Mouse (Mus musculus) urinary bladder, postnatal 36 days (tissue): ENCODE data around the gene Drap1.
"Not testable (repeated sequence)": the region's sequence is repeated elsewhere in the genome, so short reads cannot be mapped to it uniquely, and the experiment has no call there.

ENCODE experiments used
- DNase-seq, 2 experiments: peaks; one replicate each; pipeline ENCODE4 v3.0.0; 2022; ENCODE audit warnings: low spot score in 2 of 2, mixed read lengths in 1 of 2

Gene Drap1

DNA sequence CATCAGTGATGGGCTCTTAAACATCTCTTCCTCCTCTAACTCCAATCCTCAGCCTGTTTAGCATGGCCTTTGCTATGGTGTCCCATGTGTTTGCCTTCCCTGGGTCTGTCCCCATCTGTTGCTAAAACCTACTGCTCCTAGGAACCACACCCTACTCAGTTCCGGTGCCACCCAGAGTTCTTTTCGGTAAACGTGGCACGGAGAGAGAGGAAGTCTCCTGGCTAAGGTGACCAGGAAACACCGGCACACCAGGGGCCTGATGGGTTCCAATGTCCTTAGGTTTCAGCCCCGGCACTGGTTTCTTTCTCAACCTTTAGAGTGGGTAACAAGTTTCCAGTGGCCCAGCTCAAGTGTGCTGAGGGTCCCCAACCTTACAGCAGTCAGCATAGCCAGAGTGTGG, 4.2 kb downstream of the Drap1 start:
- DNase-seq, result no peak

DNA sequence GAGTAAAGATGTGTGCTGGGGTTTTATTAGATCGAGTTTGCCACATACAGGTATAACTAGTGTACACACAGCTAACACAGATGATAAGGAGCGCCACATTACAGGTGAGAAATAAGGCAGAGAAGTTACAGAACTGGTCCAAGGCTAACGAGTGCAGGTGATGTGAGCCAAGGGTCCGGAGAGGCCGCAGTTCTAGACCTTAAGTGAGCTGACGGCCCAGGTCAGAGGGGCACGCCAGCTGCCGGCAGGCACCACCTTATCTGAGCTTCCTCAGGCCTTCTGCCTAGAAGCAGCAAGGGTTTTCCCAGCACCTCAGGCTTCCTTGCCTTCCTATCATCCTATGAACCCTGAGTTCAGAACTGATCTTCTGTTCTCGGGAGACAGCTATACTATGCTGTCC, 5.1 kb downstream of the Drap1 start:
- DNase-seq, result no peak

DNA sequence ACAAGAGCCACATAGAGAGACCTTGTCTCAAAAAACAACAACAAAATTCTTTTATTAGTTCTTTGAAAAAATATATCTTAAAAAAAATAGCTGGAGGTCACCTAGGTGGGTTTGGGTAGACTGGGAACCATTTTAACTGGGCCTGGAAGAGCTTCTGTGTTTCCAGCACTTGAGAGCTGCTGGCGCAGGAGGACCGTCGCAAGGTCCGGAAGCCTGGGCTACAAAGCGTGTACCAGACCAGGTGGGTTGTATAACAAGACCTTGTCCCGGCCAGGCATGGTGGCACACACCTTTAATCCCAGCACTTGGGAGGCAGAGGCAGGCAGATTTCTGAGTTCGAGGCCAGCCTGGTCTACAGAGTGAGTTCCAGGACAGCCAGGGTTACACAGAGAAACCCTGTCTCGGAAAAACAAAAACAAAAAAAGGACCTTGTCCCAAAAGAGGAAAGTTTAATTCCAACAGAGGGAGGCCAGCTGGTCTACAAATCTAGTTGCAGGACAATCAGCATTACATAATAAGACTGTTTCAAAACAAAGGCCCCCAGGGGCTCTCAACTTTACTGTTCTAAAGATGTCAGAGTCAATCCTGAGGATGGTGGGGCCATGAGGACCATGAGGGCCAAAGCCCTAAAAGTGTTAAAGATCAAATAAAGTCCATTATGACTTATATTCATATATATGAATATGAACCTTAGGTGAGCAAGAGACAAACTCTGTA, 5.9 kb downstream of the Drap1 start:
- no peak for DNase-seq

DNA sequence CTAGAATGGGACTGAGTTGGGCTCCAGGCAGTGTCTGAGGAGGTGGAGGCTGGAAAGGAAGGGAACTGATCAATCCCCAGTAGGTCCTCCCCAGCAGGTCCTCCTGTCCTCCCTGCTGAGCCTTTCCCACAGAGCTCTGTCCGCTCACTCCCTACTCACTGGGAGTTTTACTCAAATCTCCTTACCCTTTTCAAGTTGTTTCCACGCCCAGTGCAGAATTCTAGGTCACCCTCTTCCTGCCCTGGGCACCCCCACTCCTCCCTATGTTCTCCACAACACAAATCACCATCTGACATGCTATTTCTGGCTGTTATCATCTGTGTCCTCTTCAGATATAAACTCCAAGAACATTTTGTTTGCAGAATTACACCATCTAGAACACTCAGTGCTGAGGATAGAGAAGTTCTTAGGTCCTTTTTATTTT, 10.2 kb downstream of the Drap1 start:
- DNase-seq, result peak in 1 of 2 experiments; percentile 54

DNA sequence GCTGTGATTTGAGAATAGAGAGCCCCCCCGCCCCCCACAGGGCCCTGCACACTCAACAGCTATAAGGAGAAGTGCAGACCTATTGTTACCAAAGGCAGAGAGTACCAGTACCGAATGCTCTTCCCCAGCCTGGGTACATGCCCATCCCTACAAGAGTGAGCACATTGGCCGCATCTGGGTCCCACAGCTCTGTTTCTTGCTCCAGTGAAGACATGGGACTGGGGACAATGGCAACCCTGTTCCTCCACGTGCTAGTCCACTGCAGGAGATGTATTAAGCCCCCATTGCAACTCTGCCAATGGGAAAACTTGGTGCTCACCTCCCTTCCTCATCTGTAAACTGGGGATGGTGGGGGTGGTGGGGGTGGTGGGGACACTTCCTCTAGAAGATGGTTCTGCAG, 10.9 kb downstream of the Drap1 start:
- DNase-seq, result no peak

DNA sequence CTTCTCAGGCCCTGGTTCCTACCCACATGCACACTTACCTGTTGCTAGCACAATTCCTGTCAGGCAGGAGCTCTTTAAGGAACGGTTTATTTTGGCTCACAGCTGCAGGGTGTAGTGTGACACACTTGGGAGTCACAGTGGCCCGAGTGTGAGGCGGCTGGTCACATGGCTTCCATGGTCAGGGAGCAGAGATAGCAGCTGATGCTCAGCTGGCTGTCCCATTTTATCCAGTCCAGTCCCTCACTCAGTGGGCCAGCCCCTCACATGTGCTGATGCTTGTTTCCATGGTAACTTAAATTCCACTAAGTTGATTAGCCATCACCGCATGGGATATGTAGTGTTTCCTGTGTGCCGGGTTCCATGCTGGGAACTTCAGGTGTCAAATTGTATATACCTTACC, 12.8 kb downstream of the Drap1 start:
- no peak for DNase-seq

DNA sequence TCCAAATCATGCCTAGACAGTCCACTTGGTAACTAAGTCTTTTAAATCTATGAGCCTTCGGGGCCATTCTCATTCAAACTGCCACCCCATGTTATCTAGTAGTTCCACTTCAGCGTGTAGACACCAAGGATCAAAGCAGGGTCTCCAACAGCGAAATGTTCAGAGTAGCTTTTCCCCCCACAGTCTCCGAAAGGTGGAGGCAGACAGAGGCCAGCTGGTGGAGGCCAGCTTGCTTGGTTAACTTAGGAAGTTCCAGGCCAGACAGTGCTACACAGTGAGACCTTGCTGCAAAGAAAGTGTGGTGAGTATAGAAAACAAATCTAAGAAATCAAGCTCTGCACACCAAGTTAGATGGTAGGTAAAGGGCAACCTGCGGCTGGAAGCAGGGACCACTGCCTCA, 14.1 kb downstream of the Drap1 start:
- DNase-seq, result no peak

DNA sequence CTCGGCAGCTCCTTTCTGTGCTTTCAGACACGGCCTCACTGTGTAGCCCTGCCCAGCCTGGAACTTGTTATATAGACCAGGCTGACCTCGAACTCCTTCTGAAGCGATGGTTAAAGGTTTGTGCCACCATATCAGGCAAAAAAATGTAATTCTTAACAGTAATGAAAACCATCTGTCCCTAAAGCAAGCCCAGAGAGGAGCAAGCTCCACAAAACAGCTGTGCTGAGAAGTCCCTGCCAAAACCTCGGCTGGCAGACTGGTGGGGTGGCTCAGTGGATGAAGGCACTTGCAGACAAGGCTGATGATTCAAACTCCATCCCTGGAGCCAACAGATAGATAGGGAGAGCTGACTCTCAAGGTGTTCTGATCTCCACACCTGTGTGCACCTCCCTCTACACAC, 15.7 kb downstream of the Drap1 start:
- DNase-seq, result no peak

DNA sequence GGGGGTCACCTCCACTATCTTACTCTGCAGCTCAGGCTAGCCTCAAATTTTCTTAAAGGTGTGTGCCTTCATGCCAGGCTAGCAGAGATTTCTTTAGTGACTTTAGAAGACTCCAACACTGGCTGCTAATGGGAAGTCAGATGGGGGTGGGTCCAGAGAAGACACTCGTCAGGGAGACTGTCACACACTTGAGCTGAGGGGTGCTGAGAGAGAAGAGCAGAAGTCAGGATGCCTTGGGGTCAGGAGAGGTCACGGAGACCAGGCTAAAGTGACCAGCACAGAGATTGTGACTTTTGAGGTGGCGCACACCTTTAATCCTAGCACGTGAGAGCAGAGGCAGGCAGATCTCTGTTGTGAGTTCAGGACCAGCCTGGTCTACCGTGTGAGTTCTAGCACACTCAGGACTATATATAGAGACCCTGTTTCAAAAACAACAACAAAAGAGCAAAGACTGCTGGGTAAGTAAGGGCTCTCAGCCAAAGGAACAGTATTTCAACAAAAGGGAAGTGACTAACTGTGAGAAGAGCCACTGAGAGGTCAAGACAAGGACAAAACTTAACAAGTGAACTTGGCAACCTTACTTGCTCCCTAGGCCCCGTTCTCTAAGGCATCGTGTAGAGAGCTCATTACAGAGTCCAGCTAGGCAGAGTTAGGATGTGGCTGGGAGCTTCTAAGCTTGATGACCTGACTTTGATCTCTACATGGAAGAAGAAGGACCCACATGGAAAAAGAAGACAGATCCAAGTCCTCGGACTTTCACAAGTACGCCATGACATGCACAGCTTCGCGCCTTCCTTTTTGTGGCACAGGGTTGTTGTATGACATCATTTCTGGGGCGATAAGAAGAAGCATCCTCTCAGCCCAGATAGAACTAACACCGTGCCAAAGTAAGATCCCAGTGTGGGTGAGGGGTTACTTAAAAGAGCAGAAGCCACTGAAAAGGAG, 16.4 kb downstream of the Drap1 start:
- no peak for DNase-seq

DNA sequence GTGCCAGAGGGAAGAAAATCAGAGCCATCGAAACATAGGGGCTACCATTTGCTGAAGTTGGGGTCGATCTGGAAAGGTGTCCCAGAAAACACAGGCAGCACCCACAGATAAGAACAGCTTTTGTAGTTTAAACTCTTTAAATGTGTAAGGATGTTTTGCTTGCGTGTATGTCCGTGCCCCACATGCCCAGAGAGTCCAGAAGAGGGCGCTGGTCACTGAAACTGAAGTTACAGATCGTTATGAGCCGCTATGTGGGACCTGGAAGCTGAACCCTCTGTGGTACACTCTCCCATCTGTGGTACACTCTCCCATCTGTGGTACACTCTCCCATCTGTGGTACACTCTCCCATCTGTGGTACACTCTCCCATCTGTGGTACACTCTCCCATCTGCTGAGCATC, 17.6 kb downstream of the Drap1 start:
- no peak for DNase-seq

DNA sequence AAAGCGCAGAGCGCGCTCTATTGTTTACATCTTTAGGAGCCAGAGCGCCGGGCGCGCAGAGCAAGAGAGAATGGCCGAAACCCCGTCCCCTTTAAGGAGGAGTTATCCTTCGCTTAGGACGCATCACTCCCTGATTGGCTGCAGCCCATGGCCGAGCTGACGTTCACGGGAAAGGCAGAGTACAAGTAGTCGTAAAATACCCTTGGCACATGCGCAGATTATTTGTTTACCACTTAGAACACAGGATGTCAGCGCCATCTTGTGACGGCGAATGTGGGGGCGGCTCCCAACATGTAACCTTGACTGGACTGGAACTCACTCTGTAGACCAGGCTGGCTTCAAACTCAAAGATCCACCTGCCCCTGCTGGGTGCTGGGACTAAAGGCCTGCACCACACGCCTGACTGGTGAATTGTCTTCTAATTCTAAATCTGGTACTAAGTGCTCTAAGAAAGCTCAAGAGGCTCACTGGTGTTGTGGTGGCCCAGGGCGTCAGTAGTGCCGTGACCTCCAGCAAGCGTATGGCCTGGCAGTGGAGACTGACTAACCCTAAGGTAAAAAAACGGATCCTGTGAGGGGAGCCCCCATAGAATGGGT, 18.1 kb downstream of the Drap1 start:
- not testable (repeated sequence) for DNase-seq

DNA sequence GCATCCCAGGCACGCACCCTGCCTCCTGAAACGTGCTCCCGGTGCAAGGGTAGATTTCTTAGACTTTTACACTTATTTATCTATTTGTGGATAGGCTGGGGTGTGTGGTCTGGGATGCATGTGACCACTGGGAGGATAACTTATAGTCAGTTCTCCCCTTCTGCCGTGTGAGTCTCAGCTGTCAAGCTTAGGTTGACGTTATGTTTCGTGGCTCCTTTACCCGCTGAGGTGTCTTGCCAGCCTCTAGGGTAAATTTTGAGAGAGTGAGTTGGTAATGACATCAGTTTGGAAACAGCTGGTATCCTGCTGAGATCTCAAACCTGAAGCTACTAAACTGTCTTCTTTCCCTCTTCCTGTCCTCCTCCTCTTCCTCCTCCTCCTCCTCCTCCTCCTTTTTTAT, 18.9 kb downstream of the Drap1 start:
- DNase-seq, result no peak

DNA sequence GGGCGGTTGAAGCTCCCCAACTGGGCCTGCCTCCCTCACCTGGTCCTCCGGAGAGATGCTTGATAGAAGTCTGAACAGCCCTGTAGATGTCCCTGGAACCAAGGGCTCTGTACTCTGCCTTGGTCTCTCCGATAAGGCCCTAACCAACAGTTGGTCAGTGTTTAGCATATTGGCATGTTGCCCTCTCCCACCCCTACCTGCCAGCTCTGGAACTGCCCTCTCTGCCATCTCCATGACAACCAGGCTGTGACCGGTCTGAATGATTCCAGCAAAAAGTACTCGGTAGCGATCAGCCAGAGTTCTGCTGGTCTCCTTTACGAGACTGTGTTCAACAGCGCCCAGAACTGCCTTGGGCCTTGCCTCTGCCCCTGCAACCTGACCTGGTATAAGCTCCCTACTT, 22.5 kb downstream of the Drap1 start, which contains the start of gene Tsga10ip:
Gene Tsga10ip (minus strand): TSS at position 234 of the 400 bp plus-strand sequence.
- no peak for DNase-seq

DNA sequence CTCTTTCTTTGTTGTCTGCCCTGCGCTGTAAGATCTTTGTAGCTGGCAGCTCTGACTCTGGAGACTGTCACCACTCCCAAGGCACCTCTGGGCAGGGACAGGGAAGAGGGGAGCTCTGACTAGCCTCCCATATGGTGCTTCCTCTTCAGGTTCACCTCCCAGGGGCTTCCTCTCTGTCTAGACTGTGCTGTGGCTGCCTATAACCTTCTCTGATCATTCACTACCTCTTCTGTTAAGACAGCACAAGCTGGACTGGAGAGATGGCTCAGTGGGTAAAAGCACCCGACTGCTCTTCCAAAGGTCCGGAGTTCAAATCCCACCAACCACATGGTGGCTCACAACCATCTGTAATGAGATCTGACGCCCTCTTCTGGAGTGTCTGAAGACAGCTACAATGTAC, 23.7 kb downstream of the Drap1 start:
- not testable (repeated sequence) for DNase-seq

DNA sequence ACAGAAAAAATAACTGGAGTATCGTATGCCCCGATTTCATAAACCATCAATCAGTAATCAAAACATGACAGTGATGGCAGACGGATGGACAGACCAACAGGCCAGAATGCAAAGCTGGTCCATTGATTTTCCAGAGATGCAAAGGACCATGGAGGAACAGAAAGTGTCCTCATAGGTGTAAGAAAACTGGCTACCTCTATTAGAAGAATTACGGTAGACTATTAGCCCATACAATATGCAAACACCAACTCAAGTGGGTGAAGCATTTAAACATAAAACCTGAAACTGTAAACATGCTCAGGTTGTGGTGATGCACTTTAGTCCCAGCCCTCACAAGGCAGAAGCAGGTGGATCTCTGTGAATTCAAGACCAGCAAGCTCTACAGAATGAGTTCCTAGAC, 29.4 kb downstream of the Drap1 start:
- DNase-seq, result no peak

DNA sequence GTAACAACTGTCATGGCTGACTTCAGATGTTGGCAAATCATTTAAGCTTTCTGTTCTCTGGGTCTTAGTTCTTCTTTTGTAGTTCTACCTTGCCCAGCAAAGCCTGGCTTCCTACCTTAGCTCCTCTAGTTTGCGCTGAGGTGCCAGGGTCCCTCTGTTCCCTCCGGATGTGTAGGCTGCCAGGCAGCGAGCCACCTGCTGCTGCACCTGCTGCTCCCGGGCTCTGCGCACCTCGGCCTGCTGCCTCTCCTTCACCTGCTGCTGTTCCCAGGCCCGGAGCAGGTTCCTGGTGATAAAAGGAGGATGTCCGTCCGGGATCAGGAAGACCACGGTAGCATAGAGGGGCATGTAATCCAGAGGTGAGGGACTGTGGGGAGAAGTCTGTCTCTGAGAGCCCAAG, 30.6 kb downstream of the Drap1 start:
- DNase-seq, result no peak

DNA sequence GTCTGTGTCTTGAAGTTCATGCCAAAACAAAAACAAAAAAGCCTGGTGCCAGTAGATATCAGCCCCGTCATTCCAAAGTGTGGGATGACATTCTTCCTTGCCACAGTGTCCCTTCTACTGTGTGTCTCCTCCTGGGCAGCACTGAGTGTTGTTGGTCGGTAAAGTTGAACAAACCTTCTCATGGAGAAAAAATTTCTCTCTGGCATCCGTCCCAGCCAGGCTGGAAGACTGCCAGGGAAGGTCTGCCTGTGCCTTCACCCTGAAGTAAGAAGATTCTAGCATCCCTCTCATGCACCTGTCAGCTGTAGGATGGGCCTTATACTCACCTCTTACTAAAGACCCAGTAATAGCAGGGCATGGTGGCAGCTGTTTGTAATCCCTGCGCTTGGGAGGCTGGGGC, 31.9 kb downstream of the Drap1 start:
- DNase-seq, result peak; percentile 51 to 68

DNA sequence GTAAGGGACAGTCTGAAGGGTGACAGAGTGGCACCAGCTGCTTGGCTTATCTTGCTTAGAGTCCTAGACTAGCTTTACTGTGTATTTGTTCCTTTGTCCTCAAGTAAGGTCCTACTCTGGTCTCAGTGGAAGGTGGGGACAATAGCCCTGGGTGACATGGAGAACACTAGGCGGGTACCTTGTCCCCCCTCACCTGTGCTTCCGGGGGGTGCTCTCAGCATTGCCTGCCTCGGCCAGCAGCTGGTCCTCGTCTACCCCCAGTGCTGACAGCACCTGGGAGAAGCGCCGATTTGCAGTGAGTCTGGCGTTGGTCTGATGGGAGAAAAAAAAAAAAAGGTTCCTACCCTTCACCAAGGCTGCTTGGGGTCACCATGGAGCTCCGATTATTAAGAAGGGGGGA, 34.4 kb downstream of the Drap1 start:
- DNase-seq, result no peak

DNA sequence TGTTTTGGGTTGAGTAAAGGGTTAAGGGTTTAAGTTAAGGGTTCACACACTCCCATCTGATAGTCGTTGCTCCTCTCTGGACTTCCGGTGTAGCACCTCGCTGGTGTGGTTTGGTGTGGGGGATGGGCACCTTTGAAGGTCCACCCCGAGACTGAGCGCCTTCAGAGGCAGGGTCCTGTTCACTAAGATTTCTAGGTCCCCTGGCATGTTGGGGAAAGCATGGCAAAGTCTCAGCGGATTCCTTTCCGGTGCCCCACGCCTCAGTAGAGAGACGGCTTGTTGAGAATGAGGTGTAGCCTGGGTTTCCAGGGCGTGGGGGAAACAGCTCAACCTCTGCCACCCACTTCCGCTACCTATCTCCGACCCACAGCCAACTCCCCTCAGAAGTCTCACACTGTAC, 35.1 kb downstream of the Drap1 start:
- peak; percentile 26 to 29 for DNase-seq

DNA sequence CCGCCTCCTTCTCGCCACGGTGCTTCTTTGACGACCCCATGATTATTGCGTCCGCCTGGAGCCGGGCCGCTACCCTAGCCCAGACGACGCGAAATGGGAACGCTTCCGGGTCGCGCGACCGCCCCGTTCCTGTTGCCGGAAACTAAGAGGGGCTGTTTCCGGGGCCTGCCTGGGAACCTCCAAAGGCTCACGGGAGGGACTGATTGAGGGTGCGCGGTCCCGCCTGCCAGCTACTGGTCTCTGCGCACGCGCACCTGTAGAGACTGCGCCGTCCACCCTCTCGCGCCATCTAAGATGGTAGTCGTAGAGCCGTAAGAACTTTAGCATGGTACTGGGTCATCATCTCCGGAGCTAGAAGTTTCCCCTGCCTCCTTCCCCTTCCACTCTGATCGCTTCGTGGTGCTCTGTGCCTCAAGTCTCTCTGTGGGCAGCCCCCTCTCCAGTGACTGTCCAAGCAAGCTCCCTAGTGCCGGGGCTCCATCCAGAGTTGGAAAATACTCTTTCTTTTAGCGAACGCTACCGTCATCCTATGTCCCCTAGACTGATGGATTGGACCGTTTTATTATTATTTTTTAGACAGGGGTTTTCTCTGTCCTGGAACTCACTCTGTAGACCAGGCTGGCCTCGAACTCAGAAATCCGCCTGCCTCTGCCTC, 36.1 kb downstream of the Drap1 start, which contains the start of gene Sart1:
Gene Sart1 (minus strand): TSS at position 116 of the 655 bp plus-strand sequence.
- DNase-seq, result peak; percentile 90 to 95

DNA sequence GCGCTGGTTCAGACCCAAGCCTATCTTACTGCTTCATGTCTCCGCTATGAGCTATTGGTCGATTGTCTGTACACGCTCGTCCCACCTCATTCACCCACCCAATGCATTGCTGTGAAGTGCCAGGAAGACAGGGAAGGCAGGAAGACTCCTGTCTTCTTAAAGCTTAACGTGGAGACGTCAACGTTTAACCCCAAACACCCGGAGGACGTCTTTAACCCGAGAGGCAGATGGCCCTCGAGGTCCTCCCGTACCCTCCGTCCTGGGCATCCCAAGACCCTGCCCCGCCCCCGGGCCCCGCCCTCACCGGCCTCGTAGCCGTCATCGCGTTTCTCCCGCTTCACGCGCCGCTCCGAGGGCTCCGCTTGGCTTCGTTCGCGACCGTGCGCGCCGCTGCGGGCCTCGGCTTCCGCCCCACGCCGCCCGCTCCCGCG, 36.8 kb downstream of the Drap1 start:
- DNase-seq, result no peak

DNA sequence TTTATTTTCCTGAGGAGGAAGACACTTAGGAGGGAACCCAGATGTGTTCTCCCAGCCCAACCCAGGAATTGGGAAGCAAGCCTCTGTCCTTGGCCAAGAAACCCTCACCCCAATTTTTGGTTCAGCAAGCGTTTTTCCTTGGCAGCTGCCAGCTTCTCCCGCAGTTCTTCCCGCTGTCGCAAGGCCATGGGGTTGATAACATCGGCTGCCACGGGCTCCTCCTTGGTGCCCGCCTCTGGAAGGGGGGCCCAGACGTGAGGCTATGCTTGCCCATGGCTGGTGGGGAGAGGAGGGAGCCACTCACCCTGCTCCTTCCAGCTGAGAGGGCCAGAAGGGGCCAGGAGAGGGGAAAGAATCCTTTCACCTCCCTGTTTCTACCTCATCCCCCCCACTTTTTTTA, 40.1 kb downstream of the Drap1 start:
- no peak for DNase-seq
